Mouse (Mus musculus): ENCODE results near the gene Zfpm1. TPM values are rescaled to one million over a fixed set of nuclear protein-coding genes. Genes with fewer than 3 reads are reported as not detected.

Gene Zfpm1
- polyA plus RNA-seq, 1 experiment, result 73.3 TPM

- Histone ChIP-seq H3K27me3 (ENCODE audit: control insufficient read depth, insufficient read depth, low read length) (no peaks in the 10 kb centered on the region), H3K27ac (ENCODE audit: insufficient read depth, low read length) (peak overlapping the region; percentile 21; the same call in 1 of the 2 replicates), H3K4me3 (ENCODE audit: extremely low read depth, insufficient read depth, insufficient read length) (no peak overlapping the region), H3K4me1 (ENCODE audit: control insufficient read depth, insufficient read depth, insufficient read length) (no peaks in the 10 kb centered on the region; the same call in 1 of the 2 replicates), H3K36me3 (ENCODE audit: control insufficient read depth, insufficient read depth, low read length) (peaks cover 5% of the 10 kb centered on the region)
- no peak for TF ChIP-seq CTCF (IDR thresholded peaks at IDR 0.05; ENCODE audit: extremely low read depth, insufficient read depth, insufficient read length, insufficient replicate concordance)
- TF ChIP-seq POLR2A (IDR thresholded peaks at IDR 0.05; ENCODE audit: low read depth, low read length), result no peak
- DNase-seq (ENCODE audit: low read depth in 1 of 2, low spot score in 2 of 2), result no peak
- 83% methylated on average over 22 of the region's 22 CpGs for WGBS
Measured at GRCm38 (mm10) chr8:122329553-122330239, 47.8 kb downstream of the Zfpm1 start.

GRCm38 (mm10) chr8:122330446-122331133 lies 48.6 kb downstream of the Zfpm1 start:
- Histone ChIP-seq H3K27me3 (ENCODE audit: control insufficient read depth, insufficient read depth, low read length) (no peaks in the 10 kb centered on the region), H3K4me3 (ENCODE audit: extremely low read depth, insufficient read depth, insufficient read length) (no peak overlapping the region), H3K36me3 (ENCODE audit: control insufficient read depth, insufficient read depth, low read length) (peaks cover 13% of the 10 kb centered on the region), H3K27ac (ENCODE audit: insufficient read depth, low read length) (peak overlapping the region; percentile 21; the same call in 1 of the 2 replicates), H3K4me1 (ENCODE audit: control insufficient read depth, insufficient read depth, insufficient read length) (no peaks in the 10 kb centered on the region; the same call in 1 of the 2 replicates)
- TF ChIP-seq POLR2A (IDR thresholded peaks at IDR 0.05; ENCODE audit: low read depth, low read length) (no peak), CTCF (IDR thresholded peaks at IDR 0.05; ENCODE audit: extremely low read depth, insufficient read depth, insufficient read length, insufficient replicate concordance) (no peak)
- DNase-seq (ENCODE audit: low read depth in 1 of 2, low spot score in 2 of 2), result no peak
- 64% methylated on average over 12 of the region's 12 CpGs for WGBS

GRCm38 (mm10) chr8:122331134-122331523 lies 49.2 kb downstream of the Zfpm1 start:
- DNase-seq (ENCODE audit: low read depth in 1 of 2, low spot score in 2 of 2), result no peak
- H3K27ac ChIP-seq (ENCODE audit: insufficient read depth, low read length), result no peak overlapping the region
- TF ChIP-seq POLR2A (IDR thresholded peaks at IDR 0.05; ENCODE audit: low read depth, low read length), result no peak
- no peak for TF ChIP-seq CTCF (IDR thresholded peaks at IDR 0.05; ENCODE audit: extremely low read depth, insufficient read depth, insufficient read length, insufficient replicate concordance)
- no peaks in the 10 kb centered on the region for H3K27me3 ChIP-seq (ENCODE audit: control insufficient read depth, insufficient read depth, low read length)
- H3K36me3 ChIP-seq (ENCODE audit: control insufficient read depth, insufficient read depth, low read length), result peaks cover 18% of the 10 kb centered on the region
- H3K4me1 ChIP-seq (ENCODE audit: control insufficient read depth, insufficient read depth, insufficient read length), result no peaks in the 10 kb centered on the region; the same call in 1 of the 2 replicates
- no peak overlapping the region for H3K4me3 ChIP-seq (ENCODE audit: extremely low read depth, insufficient read depth, insufficient read length)
- 29% methylated on average over 3 of the region's 3 CpGs for WGBS

GRCm38 (mm10) chr8:122332753-122333506 lies 51.0 kb downstream of the Zfpm1 start:
- no peaks in the 10 kb centered on the region for H3K27me3 ChIP-seq (ENCODE audit: control insufficient read depth, insufficient read depth, low read length)
- peak; percentile 45 to 79 for DNase-seq (ENCODE audit: low read depth in 1 of 2, low spot score in 2 of 2)
- no peak overlapping the region for H3K4me3 ChIP-seq (ENCODE audit: extremely low read depth, insufficient read depth, insufficient read length)
- TF ChIP-seq POLR2A (IDR thresholded peaks at IDR 0.05; ENCODE audit: low read depth, low read length), result no peak
- peak; percentile 97; the same call in 1 of the 2 replicates for TF ChIP-seq CTCF (IDR thresholded peaks at IDR 0.05; ENCODE audit: extremely low read depth, insufficient read depth, insufficient read length, insufficient replicate concordance)
- H3K4me1 ChIP-seq (ENCODE audit: control insufficient read depth, insufficient read depth, insufficient read length), result no peaks in the 10 kb centered on the region; the same call in 1 of the 2 replicates
- no peak overlapping the region for H3K27ac ChIP-seq (ENCODE audit: insufficient read depth, low read length)
- 77% methylated on average over 6 of the region's 6 CpGs for WGBS
- peaks cover 25% of the 10 kb centered on the region for H3K36me3 ChIP-seq (ENCODE audit: control insufficient read depth, insufficient read depth, low read length)

DNA sequence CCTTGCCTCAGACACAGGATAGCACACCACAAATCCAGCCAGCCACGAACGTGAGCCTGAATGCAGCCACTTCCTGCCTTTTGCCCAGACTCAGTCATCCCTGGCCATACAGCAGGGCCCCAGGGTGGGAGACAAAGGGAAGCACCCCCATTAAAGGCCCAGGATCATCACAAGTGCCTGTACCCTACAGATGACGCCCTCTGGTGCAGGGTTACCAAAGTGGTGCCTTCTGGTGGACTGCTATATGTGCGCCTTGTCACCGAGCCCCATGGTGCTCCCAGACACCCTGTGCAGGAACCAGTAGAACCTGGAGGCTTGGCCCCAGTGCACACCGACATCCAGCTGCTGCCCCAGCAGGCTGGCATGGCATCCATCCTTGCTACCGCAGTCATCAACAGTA lies 51.6 kb downstream of the Zfpm1 start:
- TF ChIP-seq POLR2A (IDR thresholded peaks at IDR 0.05; ENCODE audit: low read depth, low read length) (no peak), CTCF (IDR thresholded peaks at IDR 0.05; ENCODE audit: extremely low read depth, insufficient read depth, insufficient read length, insufficient replicate concordance) (no peak)
- WGBS, result 93% methylated on average over 7 of the region's 7 CpGs
- DNase-seq (ENCODE audit: low read depth in 1 of 2, low spot score in 2 of 2), result no peak
- Histone ChIP-seq H3K27ac (ENCODE audit: insufficient read depth, low read length) (no peak overlapping the region), H3K4me3 (ENCODE audit: extremely low read depth, insufficient read depth, insufficient read length) (no peak overlapping the region), H3K36me3 (ENCODE audit: control insufficient read depth, insufficient read depth, low read length) (peaks cover 25% of the 10 kb centered on the region), H3K4me1 (ENCODE audit: control insufficient read depth, insufficient read depth, insufficient read length) (no peaks in the 10 kb centered on the region; the same call in 1 of the 2 replicates), H3K27me3 (ENCODE audit: control insufficient read depth, insufficient read depth, low read length) (no peaks in the 10 kb centered on the region)

DNA sequence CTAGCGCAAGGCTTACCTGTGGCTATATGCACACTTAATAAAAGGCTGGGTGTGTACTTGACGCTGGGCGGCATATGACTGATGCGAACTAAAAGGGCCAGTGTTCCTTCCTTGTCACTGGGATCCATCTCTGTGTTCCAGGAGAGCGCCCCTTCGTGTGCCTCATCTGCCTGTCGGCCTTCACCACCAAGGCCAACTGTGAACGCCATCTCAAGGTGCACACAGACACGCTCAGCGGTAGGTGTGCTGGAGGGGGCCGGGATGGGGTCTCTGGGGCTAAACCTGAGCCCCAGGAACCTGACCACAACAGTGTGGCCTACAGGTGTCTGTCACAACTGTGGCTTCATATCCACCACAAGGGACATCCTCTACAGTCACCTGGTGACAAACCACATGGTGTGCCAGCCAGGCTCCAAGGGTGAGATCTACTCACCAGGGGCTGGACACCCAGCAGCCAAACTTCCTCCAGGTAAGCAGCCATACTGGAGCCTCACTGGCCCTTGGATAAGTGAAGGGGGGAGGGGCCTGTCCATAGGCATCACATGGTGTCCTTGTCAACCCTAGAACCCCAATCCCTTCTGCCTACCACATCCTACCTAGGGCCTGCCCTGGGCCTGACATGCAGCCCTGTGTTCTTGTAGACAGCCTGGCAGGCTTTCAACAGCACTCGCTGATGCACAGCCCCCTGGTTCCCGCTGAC lies 53.0 kb downstream of the Zfpm1 start:
- DNase-seq (ENCODE audit: low read depth in 1 of 2, low spot score in 2 of 2), result no peak
- Histone ChIP-seq H3K4me1 (ENCODE audit: control insufficient read depth, insufficient read depth, insufficient read length) (no peaks in the 10 kb centered on the region; the same call in 1 of the 2 replicates), H3K27me3 (ENCODE audit: control insufficient read depth, insufficient read depth, low read length) (no peaks in the 10 kb centered on the region), H3K4me3 (ENCODE audit: extremely low read depth, insufficient read depth, insufficient read length) (no peak overlapping the region), H3K27ac (ENCODE audit: insufficient read depth, low read length) (no peak overlapping the region), H3K36me3 (ENCODE audit: control insufficient read depth, insufficient read depth, low read length) (peaks cover 25% of the 10 kb centered on the region)
- WGBS, result 95% methylated on average over 13 of the region's 13 CpGs
- TF ChIP-seq CTCF (IDR thresholded peaks at IDR 0.05; ENCODE audit: extremely low read depth, insufficient read depth, insufficient read length, insufficient replicate concordance) (no peak), POLR2A (IDR thresholded peaks at IDR 0.05; ENCODE audit: low read depth, low read length) (no peak)
